Mouse (Mus musculus) testis, adult 2 months (tissue): ENCODE measurements around the gene Zbed5.

ENCODE experiments used
- CTCF ChIP-seq: fragments of 200-500 bp; IDR thresholded peaks from 2 replicates; pipeline ENCODE4 v1.5.1; 2012; ENCODE audit warnings: low read depth, mild to moderate bottlenecking, inconsistent platforms, low read length, moderate library complexity; ENCODE audit not compliant: control insufficient read depth, insufficient read depth, insufficient replicate concordance
- POLR2A ChIP-seq: fragments of 200-500 bp; IDR thresholded peaks from 2 replicates; pipeline ENCODE4 v1.6.1; 2012; ENCODE audit warnings: low read depth, mild to moderate bottlenecking, inconsistent platforms, low read length, moderate library complexity; ENCODE audit not compliant: control insufficient read depth

- no peak for TF ChIP-seq POLR2A
- TF ChIP-seq CTCF = no peak
These were observed 48.0 kb upstream of the Zbed5 start for GRCm38 (mm10) chr5:129847558-129847820.
